Mouse (Mus musculus) ovary, postnatal 10 days (tissue): Measurements from ENCODE around the gene Utrn.

Experiments used
- DNase-seq: peaks from one replicate; pipeline ENCODE4 v3.0.0; 2022; ENCODE audit warnings: low spot score

Gene Utrn

DNA sequence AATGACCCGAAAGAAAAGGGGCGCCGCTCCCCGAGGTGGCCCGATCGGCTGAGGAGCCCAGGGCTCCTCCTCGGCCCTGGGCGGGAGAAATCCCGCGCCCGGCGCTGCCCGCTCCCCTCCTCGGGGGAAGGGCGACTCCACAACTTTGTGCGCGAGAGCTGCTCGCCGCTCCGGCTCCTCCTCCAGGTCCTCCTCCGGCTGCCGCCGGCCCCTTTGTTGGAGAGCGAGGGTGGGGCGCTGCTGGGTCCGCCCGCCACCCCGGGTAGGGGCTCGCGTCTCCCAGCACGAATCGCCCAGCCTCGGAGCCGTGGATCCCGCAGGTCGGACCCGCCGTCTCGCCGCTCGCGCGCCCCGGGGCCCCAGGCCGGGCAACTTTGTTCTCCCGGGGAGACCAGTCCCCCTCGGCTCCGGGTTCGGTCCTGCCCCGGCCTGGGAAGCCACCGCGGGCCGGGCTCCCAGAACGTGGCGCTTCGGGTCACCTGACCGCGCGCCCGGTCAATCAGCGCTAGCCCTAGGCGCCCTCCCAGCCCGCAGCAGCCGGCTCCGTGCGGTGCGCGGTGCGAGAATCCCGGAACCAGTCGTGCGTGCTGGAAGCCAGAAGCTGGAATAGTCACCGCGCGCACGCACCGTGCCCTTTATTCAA, at the start of gene Utrn:
TSS of gene Utrn (minus strand) at position 337 of the 643 bp plus-strand sequence.
- DNase-seq: peak; percentile 81

DNA sequence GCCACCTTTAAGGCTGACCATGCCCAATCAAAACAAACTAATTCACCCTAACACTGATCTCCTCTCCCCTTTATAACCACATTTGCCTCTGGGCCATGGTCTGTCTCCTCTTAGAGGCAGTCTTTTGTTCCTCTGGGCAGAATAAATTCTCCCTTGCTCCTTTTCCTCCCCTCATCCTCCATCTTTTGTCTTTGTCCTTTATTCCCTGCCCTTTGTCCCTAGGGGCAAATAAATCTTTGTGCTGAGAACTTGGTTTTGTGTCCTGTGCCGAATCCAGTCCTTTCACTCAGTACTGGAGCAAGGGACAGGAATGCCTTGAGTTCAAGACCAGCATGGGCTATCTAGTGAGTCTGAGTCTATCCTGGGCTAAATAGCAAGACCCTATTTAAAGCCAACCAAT, 48.5 kb upstream of the Utrn start:
- DNase-seq: no peak

- no peak for DNase-seq
Observed at GRCm38 (mm10) chr10:12916376-12916775, 47.2 kb upstream of the Utrn start.

DNA sequence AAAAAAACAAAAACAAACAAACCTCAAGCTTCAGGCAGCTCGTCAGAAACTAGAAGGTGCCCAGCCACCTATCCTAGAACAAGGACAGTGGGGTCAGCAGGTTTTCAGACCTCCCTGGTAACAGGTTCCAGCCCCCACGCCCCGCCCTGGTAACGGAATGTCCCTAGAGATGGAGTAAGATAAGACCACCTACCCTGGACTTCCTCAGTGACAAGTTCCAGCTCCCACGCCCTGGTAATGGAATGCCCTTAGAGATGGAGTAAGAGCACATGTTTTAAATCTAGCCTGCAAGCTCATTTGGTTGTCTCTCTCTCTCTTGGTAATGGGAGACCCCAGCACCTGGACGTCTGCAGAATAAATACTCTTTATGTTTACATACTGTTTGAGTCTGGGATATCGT, 46.7 kb upstream of the Utrn start:
- no peak for DNase-seq

- no peak for DNase-seq
Observed at GRCm38 (mm10) chr10:12914203-12914602, 45.0 kb upstream of the Utrn start.

DNA sequence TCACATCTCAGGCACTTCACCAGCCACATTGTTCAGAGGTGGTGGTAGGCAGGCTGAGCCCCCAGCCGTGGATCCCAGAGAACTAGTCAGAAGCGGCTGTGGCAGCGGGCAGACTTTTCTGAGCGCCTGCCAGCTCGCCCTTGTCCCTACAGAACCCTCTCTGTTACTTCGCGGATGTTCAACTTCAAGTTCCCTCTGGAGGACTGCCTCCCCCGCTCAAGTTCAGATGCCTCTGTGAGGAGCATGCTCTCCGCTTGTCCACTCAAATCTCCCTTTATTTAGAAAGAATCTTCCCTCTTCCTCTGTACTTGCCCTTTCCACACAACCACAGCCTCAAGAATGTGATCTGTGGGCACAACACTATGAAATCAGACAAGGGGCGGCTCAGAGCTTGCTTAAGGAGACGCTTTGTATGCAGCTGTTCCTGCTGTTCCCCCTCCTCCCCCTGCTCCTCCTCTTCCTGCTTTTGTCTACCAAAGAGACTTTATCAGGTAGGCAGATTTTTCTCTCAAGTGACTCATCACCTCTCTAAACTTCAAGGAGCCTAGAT, 42.9 kb upstream of the Utrn start:
- DNase-seq: peak; percentile 8

DNA sequence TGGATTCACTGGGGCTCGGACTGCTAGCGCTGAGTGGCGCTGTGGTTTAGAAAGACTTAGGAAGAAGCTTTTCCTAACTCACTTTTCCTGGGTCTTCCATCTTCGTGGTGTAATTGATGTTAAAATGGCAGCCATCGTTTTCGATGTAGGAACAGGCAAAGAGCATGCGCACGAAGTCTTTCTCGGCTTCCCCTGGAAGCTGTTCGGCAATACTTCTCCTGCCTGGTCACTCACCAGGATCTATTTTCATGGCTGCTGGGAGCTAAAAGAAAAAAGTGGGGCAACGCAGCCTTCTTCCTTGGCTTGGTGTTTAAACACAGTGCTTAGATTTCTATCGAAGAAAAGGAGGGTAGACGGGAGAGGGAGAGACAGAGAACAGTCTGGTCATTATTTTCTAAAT, 42.3 kb upstream of the Utrn start:
- no peak for DNase-seq

DNA sequence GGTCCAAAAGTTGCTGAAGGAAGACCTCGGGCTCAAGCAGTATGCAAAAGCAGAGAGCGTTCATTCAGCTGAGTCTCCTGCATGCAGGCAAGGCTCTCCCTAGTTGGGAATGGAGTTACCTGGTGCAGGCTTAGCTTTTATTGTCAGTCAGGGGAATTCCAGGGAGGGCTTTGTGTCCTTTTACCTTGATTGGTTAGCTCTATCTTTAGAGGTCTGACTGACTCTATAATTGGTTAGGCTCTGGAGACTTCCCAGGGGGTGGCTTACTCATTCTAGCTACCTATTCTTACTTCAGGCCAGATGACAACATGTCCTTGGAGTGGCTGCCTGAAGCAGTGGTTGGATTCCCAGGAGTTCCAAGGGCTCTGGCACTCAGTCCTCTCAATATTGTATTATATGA, 40.7 kb upstream of the Utrn start:
- no peak for DNase-seq

DNA sequence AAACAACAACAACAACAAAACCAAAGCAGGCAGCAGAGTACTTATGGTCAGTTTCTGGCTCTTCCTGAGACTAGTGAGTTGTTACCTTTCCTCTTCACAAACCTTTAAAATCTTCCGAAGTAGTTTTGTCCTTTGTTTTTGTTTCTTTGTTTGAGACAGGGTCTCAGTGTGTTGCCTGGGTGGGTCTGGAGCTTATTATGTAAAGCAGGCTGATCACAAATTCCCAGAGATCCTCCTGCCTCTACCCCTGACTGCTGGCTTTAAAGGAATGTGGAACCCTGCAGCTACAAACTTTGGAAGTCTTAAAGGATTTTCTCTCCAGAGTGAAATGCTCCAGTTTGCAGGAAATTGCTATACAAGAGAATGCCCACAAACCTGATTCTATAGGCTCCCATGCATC, 40.0 kb upstream of the Utrn start:
- DNase-seq: no peak

GRCm38 (mm10) chr10:12904140-12904528, 35.0 kb upstream of the Utrn start:
- no peak for DNase-seq

- DNase-seq: no peak
Observed at GRCm38 (mm10) chr10:12903440-12904139, 34.4 kb upstream of the Utrn start.

GRCm38 (mm10) chr10:12899901-12900300, 30.7 kb upstream of the Utrn start:
- no peak for DNase-seq

DNA sequence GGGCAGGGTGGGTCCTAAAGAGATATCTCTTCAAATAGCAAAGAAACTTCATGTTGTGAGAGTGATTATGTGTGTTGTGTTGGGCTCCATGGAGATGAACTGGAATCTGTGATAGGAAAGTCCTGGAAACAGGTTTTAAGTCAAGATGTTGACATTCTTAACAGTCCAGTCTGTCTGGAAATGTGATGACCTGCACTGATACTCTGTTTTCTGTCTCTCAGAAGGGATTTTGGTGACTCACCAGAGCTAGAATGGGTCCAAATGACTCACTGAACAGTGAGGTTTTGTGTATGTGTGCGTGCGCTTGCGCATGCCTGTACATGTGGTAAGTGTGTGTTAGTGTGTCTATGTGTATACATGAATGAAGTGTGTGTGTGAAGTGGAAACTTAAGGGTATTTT, 24.2 kb upstream of the Utrn start:
- no peak for DNase-seq

GRCm38 (mm10) chr10:12888373-12888772, 19.2 kb upstream of the Utrn start:
- no peak for DNase-seq

GRCm38 (mm10) chr10:12887792-12888191, 18.6 kb upstream of the Utrn start:
- DNase-seq: no peak

- DNase-seq: no peak
Observed at GRCm38 (mm10) chr10:12884308-12884948, 15.3 kb upstream of the Utrn start.

- DNase-seq: no peak
Observed at GRCm38 (mm10) chr10:12881911-12882310, 12.7 kb upstream of the Utrn start.

DNA sequence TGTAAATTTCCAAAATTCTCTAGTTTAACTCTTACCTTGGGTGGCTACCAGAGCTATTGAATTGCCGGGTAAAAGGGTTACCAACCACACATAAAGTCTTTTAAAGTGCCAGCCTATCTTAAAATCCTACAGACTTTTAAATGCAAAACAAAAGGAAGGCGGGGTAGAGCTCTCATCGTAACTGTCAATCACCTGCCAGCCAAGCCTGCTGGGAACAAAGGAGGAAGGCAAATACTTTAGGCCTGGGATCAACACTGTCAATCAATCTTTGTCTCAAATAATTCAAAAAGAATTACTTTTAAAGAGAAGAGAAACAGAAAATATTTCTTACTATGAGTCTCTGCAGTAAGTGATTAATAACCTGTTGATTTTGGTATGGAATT, 10.1 kb upstream of the Utrn start:
- no peak for DNase-seq

- no peak for DNase-seq
Observed at GRCm38 (mm10) chr10:12878661-12879312, 9.6 kb upstream of the Utrn start.

GRCm38 (mm10) chr10:12876426-12876825, 7.3 kb upstream of the Utrn start:
- no peak for DNase-seq

DNA sequence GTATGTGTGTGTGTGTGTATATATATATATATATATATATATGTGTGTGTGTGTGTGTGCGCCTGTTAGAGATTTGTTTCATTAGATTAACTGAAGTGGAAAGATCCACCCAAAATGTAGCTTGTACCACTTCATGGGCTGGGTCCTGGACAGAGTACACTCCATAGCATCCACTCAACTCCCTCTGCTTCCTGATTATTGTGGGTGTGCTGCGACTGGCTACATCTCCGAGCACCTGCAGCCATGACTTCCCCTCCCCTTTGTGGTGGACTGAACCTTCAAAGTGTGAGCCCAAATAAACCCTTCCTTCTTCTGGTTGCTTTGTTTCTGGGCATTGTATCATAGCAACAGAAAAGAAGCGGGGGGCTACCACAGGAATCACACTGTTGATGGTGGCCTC, 6.2 kb upstream of the Utrn start:
- DNase-seq: no peak

DNA sequence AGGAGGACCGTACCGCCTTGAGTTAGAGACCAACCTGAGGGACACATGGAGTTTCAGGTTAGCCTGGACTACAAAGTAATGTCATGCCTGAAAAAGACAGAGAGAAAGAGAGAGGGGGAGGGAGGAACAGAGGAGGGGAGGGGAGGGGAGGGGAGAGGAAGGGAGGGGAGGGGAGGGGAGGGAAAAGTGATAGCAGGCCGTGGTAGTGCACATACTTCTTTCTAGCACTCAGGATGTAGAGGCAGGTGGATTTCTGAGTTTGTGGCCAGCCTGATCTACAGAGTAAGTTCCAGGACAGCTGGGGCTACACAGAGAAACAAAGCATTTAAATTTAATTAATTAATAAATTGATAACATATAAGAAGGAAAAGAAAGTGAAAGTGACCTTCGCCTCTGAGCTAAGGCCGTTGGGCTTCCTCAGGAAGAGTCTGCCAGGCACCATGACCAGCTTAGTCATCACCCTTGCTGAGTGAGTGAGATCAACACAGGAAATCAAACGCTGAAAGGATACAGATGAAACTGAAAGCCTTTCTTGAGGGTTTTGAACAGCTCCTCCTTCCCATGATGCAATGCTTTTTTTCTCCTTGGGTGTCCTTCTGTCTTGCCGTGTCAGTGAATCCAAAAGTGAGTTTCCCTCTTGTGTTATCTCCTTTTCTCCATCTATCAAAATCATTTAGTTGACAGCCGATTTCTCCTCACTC, 5.6 kb upstream of the Utrn start:
- DNase-seq: no peak
